9 mouse cellular contexts compared by ENCODE assay signal in genomic region chr12:99306536-99307204, GRCm38 (mm10).
DNase-seq lines count a peak whose midpoint lies in the region; ATAC-seq and TF ChIP-seq lines count a peak whose summit lies in the region.
"Had no signal": no experiment of that assay in that cellular context is flagged by ENCODE, and none has a peak within 500 bp of the region (broad histone marks: within the 10 kb centered on the region; RNA-seq: fewer than 3 reads in every experiment).

No protein-coding gene starts in this region.

- H3K4me2 ChIP-seq in embryonic facial prominence, embryonic 14.5 days (ENCODE audit: low read depth, low read length): peak overlapping the region; percentile 5; the same call in 1 of the 2 replicates

- WGBS in embryonic facial prominence, embryonic 14.5 days: 47% methylated on average over 6 of the region's 6 CpGs
- WGBS in midbrain, embryonic 10.5 days: 69% methylated on average over 6 of the region's 6 CpGs

- H3K4me1 ChIP-seq in embryonic facial prominence, embryonic 14.5 days (ENCODE audit: control insufficient read depth, insufficient read depth, low read length): peaks cover 65% of the 10 kb centered on the region
- peaks cover 95% of the 10 kb centered on the region for H3K4me1 ChIP-seq in midbrain, embryonic 10.5 days

- no peaks in the 10 kb centered on the region for H3K36me3 ChIP-seq in embryonic facial prominence, embryonic 14.5 days (ENCODE audit: control insufficient read depth, insufficient read depth, low read length)
- 0 out of 2 replicates have a peak, but pooled peaks cover 4% of the 10 kb centered on the region for H3K36me3 ChIP-seq in midbrain, embryonic 10.5 days

- peak; percentile 1; the same call in 1 of the 2 replicates for ATAC-seq in embryonic facial prominence, embryonic 14.5 days (ENCODE audit: low read depth)

- H3K9ac ChIP-seq in embryonic facial prominence, embryonic 14.5 days (ENCODE audit: low read depth, low read length): no peak overlapping the region

- TF ChIP-seq CTCF in left cerebral cortex, adult 2 months (IDR thresholded peaks at IDR 0.05): no peak

- no peaks in the 10 kb centered on the region for H3K27me3 ChIP-seq in embryonic facial prominence, embryonic 14.5 days (replicated peaks; ENCODE audit: control insufficient read depth, insufficient read depth, low read length)
- no peaks in the 10 kb centered on the region for H3K27me3 ChIP-seq in midbrain, embryonic 10.5 days (ENCODE audit: low read depth, poor library complexity, severe bottlenecking)

- H3K4me3 ChIP-seq in left cerebral cortex, adult 2 months: no peak overlapping the region
- no peak overlapping the region for H3K4me3 ChIP-seq in embryonic facial prominence, embryonic 14.5 days (ENCODE audit: low read depth, low read length)
- no peak overlapping the region for H3K4me3 ChIP-seq in midbrain, embryonic 10.5 days

- H3K27ac ChIP-seq in left cerebral cortex, adult 2 months: peak overlapping the region; percentile 57; the same call in 1 of the 2 replicates
- H3K27ac ChIP-seq in embryonic facial prominence, embryonic 14.5 days (replicated peaks; ENCODE audit: low read depth, low read length): no peak overlapping the region
- H3K27ac ChIP-seq in midbrain, embryonic 10.5 days (replicated peaks): peak overlapping the region; percentile 77

- intact Hi-C loops in left cerebral cortex, adult 2 months (cut with DNase I): no loop called here
- intact Hi-C loops in left cerebral cortex, postnatal 25 days (cut with DNase I): no loop called here

- no peaks in the 10 kb centered on the region for H3K9me3 ChIP-seq in embryonic facial prominence, embryonic 14.5 days (ENCODE audit: control insufficient read depth, low read length)
- H3K9me3 ChIP-seq in midbrain, embryonic 10.5 days (replicated peaks): no peaks in the 10 kb centered on the region

- DNase-seq in cerebellum, postnatal 10 days: peak; percentile 52 to 63
- DNase-seq in cerebellum, postnatal 36 days: no peak
- DNase-seq in left cerebral cortex, adult 2 months (ENCODE audit: extremely low spot score in 1 of 2, low spot score in 2 of 2): no peak
- DNase-seq in left cerebral cortex, postnatal 25 days (ENCODE audit: low spot score in 2 of 2): no peak
- no peak for DNase-seq in embryonic facial prominence, embryonic 14.5 days (ENCODE audit: low spot score)
- no peak for DNase-seq in midbrain, embryonic 10.5 days (ENCODE audit: low spot score)
- no peak for DNase-seq in urinary bladder, adult 18-20 months (ENCODE audit: low spot score in 2 of 2)
- DNase-seq in frontal cortex, postnatal 36 days (ENCODE audit: low spot score in 2 of 2): no peak
- DNase-seq: kidney, adult 18-20 months had no signal

Comparison
In these comparisons a context has a peak if more than half of its experiments do, and no peak if none do; other contexts are left out.
1. DNase-seq: peak in cerebellum, postnatal 10 days (2 of 2); none in cerebellum, postnatal 36 days (0 of 2), left cerebral cortex, adult 2 months (0 of 2), left cerebral cortex, postnatal 25 days (0 of 2), embryonic facial prominence, embryonic 14.5 days (single experiment), midbrain, embryonic 10.5 days (single experiment), urinary bladder, adult 18-20 months (0 of 2) and frontal cortex, postnatal 36 days (0 of 2).